Mouse (Mus musculus): Measurements from ENCODE around the gene Map3k19. TPM values are rescaled to one million over a fixed set of nuclear protein-coding genes. Genes with fewer than 3 reads are reported as not detected.

Map3k19 gene
- polyA plus RNA-seq, 1 experiment: 0.39 TPM

DNA sequence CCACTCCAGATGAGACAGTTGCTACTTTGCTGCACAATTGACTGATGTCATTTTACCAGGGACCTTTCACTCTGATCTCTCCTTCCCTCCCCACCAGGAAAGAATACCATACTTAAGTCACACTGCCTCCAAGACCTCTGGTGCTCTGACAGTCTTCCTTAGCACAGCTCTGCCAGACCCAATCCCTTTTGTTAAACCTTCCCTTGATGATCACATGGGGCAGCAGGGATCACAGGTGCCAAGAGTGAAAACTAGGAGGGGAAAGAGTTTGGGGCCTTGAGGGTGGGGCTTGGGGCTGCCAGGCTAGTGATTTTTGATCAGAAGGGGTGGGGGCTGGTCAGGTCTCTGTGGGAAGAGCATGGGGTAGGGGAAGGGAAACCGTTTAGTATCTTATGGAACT, 58.1 kb downstream of the Map3k19 start:
- no peak for DNase-seq (ENCODE audit: low read depth)

GRCm38 (mm10) chr1:127796341-127796740, 58.5 kb downstream of the Map3k19 start:
- DNase-seq (ENCODE audit: low read depth): no peak

GRCm38 (mm10) chr1:127795087-127795769, 59.6 kb downstream of the Map3k19 start:
- DNase-seq (ENCODE audit: low read depth): no peak

GRCm38 (mm10) chr1:127793459-127793858, 61.4 kb downstream of the Map3k19 start:
- DNase-seq (ENCODE audit: low read depth): no peak

- DNase-seq (ENCODE audit: low read depth): no peak
Observed at GRCm38 (mm10) chr1:127788943-127789342, 65.9 kb downstream of the Map3k19 start.

DNA sequence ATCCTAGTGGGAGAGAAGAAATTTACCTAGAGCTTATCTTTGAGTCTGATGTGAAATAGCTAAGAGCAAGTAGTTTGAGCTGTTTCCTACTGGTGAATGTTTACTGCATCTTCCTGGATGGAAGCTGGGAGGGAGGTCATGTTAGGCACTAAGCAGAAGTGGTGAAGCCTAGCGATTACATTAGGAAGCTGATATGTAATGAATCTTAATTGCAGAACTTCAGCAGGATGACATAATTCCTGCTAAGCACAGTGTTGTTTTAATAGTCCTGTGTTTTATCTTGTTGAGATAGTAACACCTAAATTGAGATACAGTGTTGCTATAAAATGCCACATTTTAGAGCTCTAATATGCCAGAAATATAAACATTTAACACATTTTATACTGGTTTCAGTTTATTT, 68.9 kb downstream of the Map3k19 start:
- DNase-seq (ENCODE audit: low read depth): no peak

GRCm38 (mm10) chr1:127783862-127784261, 71.0 kb downstream of the Map3k19 start:
- DNase-seq (ENCODE audit: low read depth): no peak

GRCm38 (mm10) chr1:127780849-127781248, 74.0 kb downstream of the Map3k19 start:
- DNase-seq (ENCODE audit: low read depth): no peak

DNA sequence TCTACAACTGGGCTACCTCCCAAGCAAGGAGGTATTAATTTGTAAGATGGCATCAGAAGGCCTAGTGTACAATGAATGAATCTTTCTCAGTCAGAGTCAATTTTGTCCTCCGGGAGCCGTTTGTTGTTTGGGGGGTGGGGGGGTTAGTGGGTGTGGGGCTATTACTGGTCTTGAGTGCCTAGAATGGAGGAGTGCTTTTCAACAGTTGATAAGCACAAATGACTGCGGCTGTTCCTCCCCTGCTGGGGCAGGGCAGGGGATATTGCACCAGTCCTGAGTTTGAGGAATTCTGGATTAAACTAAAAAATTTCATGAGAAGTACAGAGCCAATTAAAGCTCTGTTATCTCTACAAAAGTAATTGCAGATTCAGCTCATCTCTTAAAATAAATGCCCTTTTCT, 74.7 kb downstream of the Map3k19 start:
- DNase-seq (ENCODE audit: low read depth): no peak

DNA sequence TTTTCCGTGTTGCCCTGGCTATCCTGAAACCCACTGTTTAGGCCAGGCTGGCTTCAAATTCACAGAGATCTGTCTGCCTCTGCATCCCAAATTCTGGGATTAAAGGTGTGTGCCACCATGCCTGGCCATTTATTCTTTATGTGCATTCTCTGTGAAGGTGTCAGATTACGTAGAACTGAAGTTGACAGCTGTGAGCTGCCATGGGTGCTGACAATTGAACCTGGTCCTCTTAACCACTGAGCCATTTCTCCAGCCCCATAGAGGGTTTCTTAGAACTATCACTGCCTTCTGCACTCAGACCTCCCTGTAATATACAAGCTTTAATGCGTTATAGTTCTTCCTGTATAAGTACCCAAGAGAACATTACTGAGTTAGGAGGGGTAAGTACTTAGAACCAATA, 76.2 kb downstream of the Map3k19 start:
- DNase-seq (ENCODE audit: low read depth): no peak

DNA sequence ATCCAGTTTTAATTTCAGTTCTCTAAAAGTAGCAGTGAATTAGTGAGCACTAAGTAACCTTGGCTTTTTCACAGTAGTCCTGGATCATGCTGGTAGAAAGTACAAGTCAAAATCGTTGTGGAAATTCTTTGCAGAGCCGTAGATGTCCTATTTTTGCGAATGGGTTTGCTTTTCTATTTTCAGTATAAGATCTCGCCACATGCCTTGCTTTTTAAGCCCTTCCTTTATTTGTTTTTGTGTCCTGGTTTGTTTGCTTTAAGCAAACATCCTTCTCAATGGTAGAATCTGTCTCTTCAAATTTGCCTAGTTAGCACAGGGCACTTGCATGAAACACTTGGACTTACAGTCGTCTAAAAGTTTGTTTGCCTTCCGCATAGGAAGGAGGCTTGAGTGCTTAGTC, 78.6 kb downstream of the Map3k19 start:
- no peak for DNase-seq (ENCODE audit: low read depth)

GRCm38 (mm10) chr1:127775206-127775720, 79.6 kb downstream of the Map3k19 start:
- DNase-seq (ENCODE audit: low read depth): no peak

- DNase-seq (ENCODE audit: low read depth): no peak
Observed at GRCm38 (mm10) chr1:127774501-127774880, 80.3 kb downstream of the Map3k19 start.

DNA sequence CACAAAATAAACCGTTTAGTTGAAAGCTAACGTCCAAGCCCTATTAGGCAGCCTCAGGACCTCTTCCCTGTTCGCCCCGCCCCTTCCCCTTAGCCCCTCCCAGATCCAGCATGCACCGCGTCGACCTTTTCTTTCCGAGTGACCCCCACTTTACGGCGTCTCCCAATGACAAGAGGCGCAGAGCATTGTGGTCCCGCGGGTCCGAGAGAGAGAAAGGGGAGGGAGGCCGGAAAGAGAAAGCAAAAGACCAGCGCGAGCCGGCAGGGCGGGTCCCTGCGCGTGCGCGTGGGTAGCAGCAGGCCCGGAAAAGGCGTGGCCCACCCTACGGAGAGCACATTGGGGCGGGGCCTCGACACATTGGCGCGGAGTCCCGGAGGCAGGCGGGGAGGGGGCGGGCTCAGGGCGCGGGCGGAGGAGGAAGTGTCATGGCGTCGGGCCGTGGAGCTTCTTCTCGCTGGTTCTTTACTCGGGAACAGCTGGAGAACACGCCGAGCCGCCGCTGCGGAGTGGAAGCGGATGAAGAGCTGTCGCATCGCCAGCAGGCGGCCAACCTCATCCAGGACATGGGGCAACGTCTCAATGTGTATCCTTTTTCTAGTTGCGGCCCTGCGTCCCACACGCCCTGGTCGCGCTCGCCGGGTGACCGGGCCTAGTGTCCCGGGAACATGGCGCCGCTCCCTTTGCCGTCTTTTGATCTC, 80.9 kb downstream of the Map3k19 start, which contains the start of gene Ccnt2:
TSS of gene Ccnt2 (plus strand) at position 362 of the 698 bp plus-strand sequence.
- DNase-seq (ENCODE audit: low read depth): peak; percentile 87

- no peak for DNase-seq (ENCODE audit: low read depth)
Observed at GRCm38 (mm10) chr1:127773198-127773802, 81.5 kb downstream of the Map3k19 start.

DNA sequence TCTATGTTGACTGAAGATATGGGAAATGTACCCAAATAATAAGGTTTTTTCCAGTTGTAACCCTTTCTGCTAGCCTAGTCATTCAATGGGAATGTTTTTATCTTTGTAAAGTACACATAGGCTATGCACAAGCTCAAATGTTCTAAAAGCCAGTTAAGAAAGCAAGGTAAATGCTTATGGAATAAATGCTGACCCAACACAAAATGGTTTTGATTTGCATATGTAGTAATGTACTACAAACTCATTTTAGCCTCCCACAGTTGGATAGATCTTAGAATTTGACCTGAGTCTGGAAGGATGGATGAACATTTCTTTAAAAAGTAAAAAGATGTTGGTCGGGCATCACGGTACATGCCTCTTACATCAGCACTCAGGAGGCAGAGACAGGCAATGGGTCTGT, 88.1 kb downstream of the Map3k19 start:
- DNase-seq (ENCODE audit: low read depth): no peak

- no peak for DNase-seq (ENCODE audit: low read depth)
Observed at GRCm38 (mm10) chr1:127765468-127765867, 89.4 kb downstream of the Map3k19 start.

Other genes starting within 250 kb of the Map3k19 start
- gene Tmem163, start 175.5 kb downstream of the Map3k19 start, polyA plus RNA-seq (2012; rRNA removed): 0.09 and 0.30 TPM in 2 replicates
- not detected in 2 replicates for gene Acmsd, start 125.6 kb downstream of the Map3k19 start, polyA plus RNA-seq (2012; rRNA removed)
- gene Ccnt2, start 80.9 kb downstream of the Map3k19 start, polyA plus RNA-seq (2012; rRNA removed): 24.7 and 25.3 TPM in 2 replicates
- gene Rab3gap1, start 13.7 kb upstream of the Map3k19 start, polyA plus RNA-seq (2012; rRNA removed): 21.8 and 23.8 TPM in 2 replicates
- 1.5 and 1.7 TPM in 2 replicates for gene Zranb3, start 248.0 kb upstream of the Map3k19 start, polyA plus RNA-seq (2012; rRNA removed)
- 24.4 and 26.7 TPM in 2 replicates for gene R3hdm1, start 248.3 kb upstream of the Map3k19 start, polyA plus RNA-seq (2012; rRNA removed)

Data from gonadal fat pad, adult 2 months (tissue).